Mouse (Mus musculus) forelimb bud, embryonic 11.5 days (tissue): ENCODE measurements at regions not wholly inside any gene's neighbourhood (a gene's known extent, or its start where the extent isn't known, plus 50 kb on each side); places are given as distances from the start of the nearest gene placed in this dataset.

Experiments
- DNase-seq: peaks from one replicate; pipeline ENCODE4 v3.0.0-alpha.2; 2012; ENCODE audit warnings: low read depth, low spot score

GRCm38 (mm10) chr1:10771793-10772192 is 642.1 kb upstream of the A830018L16Rik start:
- DNase-seq: no peak

- no peak for DNase-seq
Observed at GRCm38 (mm10) chr1:10794074-10794783, 619.7 kb upstream of the A830018L16Rik start.

GRCm38 (mm10) chr1:10835653-10836415 is 578.1 kb upstream of the A830018L16Rik start:
- peak; percentile 42 for DNase-seq

GRCm38 (mm10) chr1:10837180-10837579 is 576.7 kb upstream of the A830018L16Rik start:
- no peak for DNase-seq

GRCm38 (mm10) chr1:10852934-10853333 is 561.0 kb upstream of the A830018L16Rik start:
- DNase-seq: no peak

GRCm38 (mm10) chr1:10854495-10854894 is 559.4 kb upstream of the A830018L16Rik start:
- no peak for DNase-seq

- no peak for DNase-seq
Observed at GRCm38 (mm10) chr1:10871163-10871853, 542.6 kb upstream of the A830018L16Rik start.

- DNase-seq: no peak
Observed at GRCm38 (mm10) chr1:10872266-10872665, 541.6 kb upstream of the A830018L16Rik start.

- no peak for DNase-seq
Observed at GRCm38 (mm10) chr1:10872726-10873125, 541.2 kb upstream of the A830018L16Rik start.

- no peak for DNase-seq
Observed at GRCm38 (mm10) chr1:10877391-10878170, 536.3 kb upstream of the A830018L16Rik start.

- DNase-seq: no peak
Observed at GRCm38 (mm10) chr1:10878221-10878760, 535.6 kb upstream of the A830018L16Rik start.

- DNase-seq: no peak
Observed at GRCm38 (mm10) chr1:10880026-10880727, 533.7 kb upstream of the A830018L16Rik start.

GRCm38 (mm10) chr1:10898806-10899205 is 515.1 kb upstream of the A830018L16Rik start:
- no peak for DNase-seq

GRCm38 (mm10) chr1:10902721-10903120 is 511.2 kb upstream of the A830018L16Rik start:
- no peak for DNase-seq

- no peak for DNase-seq
Observed at GRCm38 (mm10) chr1:10919958-10920357, 493.9 kb upstream of the A830018L16Rik start.

GRCm38 (mm10) chr1:10932378-10933077 is 481.4 kb upstream of the A830018L16Rik start:
- no peak for DNase-seq

GRCm38 (mm10) chr1:10933206-10933605 is 480.7 kb upstream of the A830018L16Rik start:
- no peak for DNase-seq

GRCm38 (mm10) chr1:10938436-10938835 is 475.5 kb upstream of the A830018L16Rik start:
- DNase-seq: no peak

- no peak for DNase-seq
Observed at GRCm38 (mm10) chr1:10940326-10940725, 473.6 kb upstream of the A830018L16Rik start.

GRCm38 (mm10) chr1:10942979-10943378 is 470.9 kb upstream of the A830018L16Rik start:
- DNase-seq: no peak
